Mouse (Mus musculus): ENCODE results near the gene Pum3.

- TF ChIP-seq CTCF (IDR thresholded peaks at IDR 0.05; ENCODE audit: borderline replicate concordance, control insufficient read depth, extremely low read depth, insufficient read depth, low read length, poor library complexity) = no peak
- no peak for TF ChIP-seq POLR2A (IDR thresholded peaks at IDR 0.05; ENCODE audit: control insufficient read depth, extremely low read depth, insufficient read depth, low read length, poor library complexity)
Observed at GRCm38 (mm10) chr19:27366113-27366746, 63.4 kb downstream of the Pum3 start.
